Mouse (Mus musculus) liver, embryonic 14.5 days (tissue): ENCODE results near the gene Rnf5. TPM values are rescaled to one million over a fixed set of nuclear protein-coding genes. Genes with fewer than 3 reads are reported as not detected.
A peak's percentile ranks its signal among the peaks of the same experiment; 100 is the strongest.

Source experiments
- ATAC-seq: fragments of 200-750 bp; cut with Nextera tagmentation; 2 replicates; pipeline ENCODE4 v1.8.0; 2017; ENCODE audit warnings: moderate number of reproducible peaks, mild to moderate bottlenecking, moderate library complexity; ENCODE audit not compliant: insufficient read depth
- DNase-seq, 3 experiments: peaks; one replicate each; pipeline ENCODE4 v3.0.0-alpha.2; 2012 to 2013; ENCODE audit warnings: low read depth in 3 of 3, low spot score in 3 of 3
- H3K27ac ChIP-seq: fragments of 300-500 bp; sonication (generic); 2 replicates; pipeline ENCODE4 v1.5.1; 2014; ENCODE audit warnings: moderate library complexity, mild to moderate bottlenecking, control low read depth, inconsistent platforms
- H3K27me3 ChIP-seq: fragments of 300-500 bp; sonication (generic); 2 replicates; pipeline ENCODE4 v1.6.1; 2014; ENCODE audit warnings: mild to moderate bottlenecking, low read length, moderate library complexity; ENCODE audit not compliant: control insufficient read depth, insufficient read depth
- H3K36me3 ChIP-seq: fragments of 300-500 bp; sonication (generic); replicated peaks from 2 replicates; pipeline ENCODE4 v1.6.1; 2014; ENCODE audit warnings: low read depth; ENCODE audit not compliant: control insufficient read depth, insufficient read depth
- H3K4me1 ChIP-seq, 2 experiments: fragments of 200-500 bp in 1 of 2; fragments of 300-500 bp in 1 of 2; sonication (generic) in 1 of 2; replicated peaks; 2 replicates each; pipeline ENCODE4 v1.6.1; 2012 to 2014; ENCODE audit warnings: antibody characterized with exemption in 1 of 2, inconsistent platforms in 1 of 2, low read length in 1 of 2; ENCODE audit not compliant: control insufficient read depth in 2 of 2, insufficient read depth in 2 of 2
- H3K4me2 ChIP-seq: fragments of 300-500 bp; sonication (generic); 2 replicates; pipeline ENCODE4 v1.6.1; 2014; ENCODE audit warnings: low read depth, mild to moderate bottlenecking, control low read depth, moderate library complexity
- H3K4me3 ChIP-seq, 2 experiments: fragments of 200-500 bp in 1 of 2; fragments of 300-500 bp in 1 of 2; sonication (generic) in 1 of 2; 2 replicates each; pipeline ENCODE4 v1.5.1; 2012 to 2014; ENCODE audit warnings: low read depth in 2 of 2, low read length in 2 of 2, mild to moderate bottlenecking in 2 of 2, control low read depth in 1 of 2, inconsistent platforms in 1 of 2, moderate library complexity in 1 of 2; ENCODE audit not compliant: insufficient read depth in 1 of 2
- H3K9ac ChIP-seq: fragments of 300-500 bp; sonication (generic); replicated peaks from 2 replicates; pipeline ENCODE4 v1.6.1; 2014; ENCODE audit warnings: mild to moderate bottlenecking, control low read depth, moderate library complexity
- H3K9me3 ChIP-seq: fragments of 300-500 bp; sonication (generic); 2 replicates; pipeline ENCODE4 v1.6.1; 2016; ENCODE audit warnings: low read length, mixed read lengths; ENCODE audit not compliant: control insufficient read depth
- CTCF ChIP-seq: IDR thresholded peaks from 2 replicates; pipeline ENCODE4 v1.5.1; 2016; ENCODE audit warnings: antibody characterized with exemption, low read depth, control low read depth
- EP300 ChIP-seq: IDR thresholded peaks from 2 replicates; pipeline ENCODE4 v1.6.1; 2016; ENCODE audit warnings: antibody characterized with exemption, low read depth
- WGBS: fragments of 180-500 bp; shearing (Covaris S2); extraction: QIAGEN DNeasy Blood & Tissue Kit; methylation state at CpG from one replicate; pipeline ENCODE4 v1.1.7; 2014; ENCODE audit not compliant: insufficient replicate concordance; 5-methylcytosine and 5-hydroxymethylcytosine counted together
- polyA plus RNA-seq, 2 experiments: library from polyadenylated mRNA; depleted of rRNA in 1 of 2; stranded (reverse) in 1 of 2; unstranded in 1 of 2; fragments of >200 nt; fragmentation: Nextera tagmentation in 1 of 2; extraction: Ambion mirVana in 1 of 2; gene quantifications; 2 replicates each; pipeline versions ENCODE4 v1.2.1 to v1.2.3; 2012 to 2014

Gene Rnf5
- polyA plus RNA-seq, 2 experiments: 51.5 to 59.6 TPM

DNA sequence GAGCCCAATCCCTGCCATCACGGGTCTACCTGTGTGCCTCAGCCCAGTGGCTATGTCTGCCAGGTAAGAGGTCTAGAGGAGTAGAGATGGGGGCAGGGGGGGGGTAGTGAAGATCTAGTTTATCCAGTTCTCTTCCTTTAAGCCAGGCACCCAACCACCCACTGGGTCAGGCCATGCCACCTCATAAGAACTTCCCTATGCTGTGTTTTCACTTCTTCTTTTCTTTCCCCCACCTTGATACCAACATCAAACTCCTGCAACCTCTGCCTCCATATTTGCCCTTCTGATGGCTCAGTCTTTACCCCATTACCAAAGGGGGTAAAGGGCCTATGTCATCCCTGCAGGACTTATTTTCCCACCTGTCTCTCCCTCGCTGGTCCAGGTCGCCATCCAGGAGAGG is 25.4 kb downstream of the Rnf5 start:
- DNase-seq (no peak), ATAC-seq (no peak)
- no peak overlapping the region for H3K27ac ChIP-seq
- no peak for TF ChIP-seq CTCF
- no peak for TF ChIP-seq EP300
- no peak overlapping the region for H3K4me2 ChIP-seq
- H3K9ac ChIP-seq: no peak overlapping the region
- H3K4me1 ChIP-seq: no peaks in the 10 kb centered on the region
- WGBS: 67% methylated on average over 3 of the region's 3 CpGs
- no peaks in the 10 kb centered on the region for H3K9me3 ChIP-seq
- H3K4me3 ChIP-seq: no peak overlapping the region
- H3K27me3 ChIP-seq: no peaks in the 10 kb centered on the region
- H3K36me3 ChIP-seq: no peaks in the 10 kb centered on the region

DNA sequence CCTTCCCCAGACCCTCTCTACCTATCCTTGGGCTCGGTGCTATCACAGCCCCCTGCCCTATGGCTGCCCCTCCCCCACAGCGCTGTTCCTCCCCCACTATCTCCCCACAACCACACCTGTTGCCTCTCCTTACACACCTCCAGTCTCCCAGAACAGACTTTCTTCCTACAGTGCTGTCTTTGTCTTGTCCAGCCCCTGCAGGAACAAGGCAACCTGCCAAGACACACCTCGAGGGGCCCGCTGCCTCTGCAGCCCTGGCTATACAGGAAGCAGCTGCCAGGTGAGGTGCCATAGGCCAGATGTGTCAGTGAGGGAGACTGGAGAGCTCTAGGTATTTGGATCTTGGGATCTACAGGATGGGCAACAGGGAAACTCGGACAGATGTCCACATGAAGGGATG is 26.9 kb downstream of the Rnf5 start:
- H3K4me2 ChIP-seq: no peak overlapping the region
- no peak overlapping the region for H3K27ac ChIP-seq
- no peak overlapping the region for H3K4me3 ChIP-seq
- no peak for ATAC-seq
- no peaks in the 10 kb centered on the region for H3K36me3 ChIP-seq
- TF ChIP-seq EP300: no peak
- TF ChIP-seq CTCF: no peak
- no peaks in the 10 kb centered on the region for H3K27me3 ChIP-seq
- DNase-seq: no peak
- WGBS: 60% methylated on average over 5 of the region's 5 CpGs
- no peaks in the 10 kb centered on the region for H3K4me1 ChIP-seq
- H3K9ac ChIP-seq: no peak overlapping the region
- H3K9me3 ChIP-seq: no peaks in the 10 kb centered on the region

DNA sequence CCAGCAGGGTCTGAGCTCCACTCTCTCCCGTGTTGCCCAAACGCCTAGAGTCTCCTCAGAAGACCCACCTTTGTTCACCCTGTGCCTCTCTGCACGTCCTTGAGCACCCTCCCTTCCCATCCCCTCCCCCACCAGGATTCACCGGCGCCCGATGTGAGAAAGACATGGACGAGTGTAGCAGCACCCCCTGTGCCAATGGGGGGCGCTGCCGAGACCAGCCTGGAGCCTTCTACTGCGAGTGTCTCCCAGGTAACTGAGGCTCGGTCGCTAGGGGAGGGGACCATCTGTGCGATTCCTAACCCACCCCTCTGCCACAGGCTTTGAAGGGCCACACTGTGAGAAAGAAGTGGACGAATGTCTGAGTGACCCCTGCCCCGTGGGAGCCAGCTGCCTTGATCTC is 31.1 kb downstream of the Rnf5 start:
- Histone ChIP-seq H3K4me1 (no peaks in the 10 kb centered on the region), H3K4me2 (no peak overlapping the region), H3K9ac (no peak overlapping the region), H3K9me3 (no peaks in the 10 kb centered on the region), H3K4me3 (no peak overlapping the region), H3K36me3 (no peaks in the 10 kb centered on the region), H3K27ac (no peak overlapping the region), H3K27me3 (no peaks in the 10 kb centered on the region; the same call in 1 of the 2 replicates)
- WGBS: 39% methylated on average over 15 of the region's 15 CpGs
- DNase-seq (no peak), ATAC-seq (no peak)
- TF ChIP-seq EP300 (no peak), CTCF (no peak)

DNA sequence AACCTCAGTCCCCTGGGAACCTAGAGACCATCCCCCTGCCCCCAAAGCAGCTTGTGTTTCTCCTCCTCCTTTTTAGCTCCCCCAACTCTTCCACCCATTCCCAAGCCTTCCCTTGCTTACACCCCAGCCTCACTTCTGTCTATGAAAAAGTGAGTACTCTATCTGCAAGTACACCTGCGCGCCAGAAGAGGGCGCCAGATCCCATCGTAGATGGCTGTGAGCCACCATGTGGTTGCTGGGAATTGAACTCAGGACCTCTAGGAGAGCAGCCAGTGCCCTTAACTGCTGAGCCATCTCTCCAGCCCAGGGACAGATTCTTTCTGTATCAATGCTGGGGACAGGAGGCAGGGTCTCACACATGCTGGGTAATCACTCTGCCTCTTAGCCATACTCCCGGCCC is 31.6 kb downstream of the Rnf5 start:
- H3K27me3 ChIP-seq: no peaks in the 10 kb centered on the region; the same call in 1 of the 2 replicates
- no peak overlapping the region for H3K4me3 ChIP-seq
- TF ChIP-seq CTCF (peak; percentile 89), EP300 (no peak)
- no peaks in the 10 kb centered on the region for H3K36me3 ChIP-seq
- no peaks in the 10 kb centered on the region for H3K9me3 ChIP-seq
- no peaks in the 10 kb centered on the region for H3K4me1 ChIP-seq
- no peak for DNase-seq
- no peak for ATAC-seq
- no peak overlapping the region for H3K4me2 ChIP-seq
- no peak overlapping the region for H3K9ac ChIP-seq
- no peak overlapping the region for H3K27ac ChIP-seq
- WGBS: 17% methylated on average over 5 of the region's 5 CpGs

DNA sequence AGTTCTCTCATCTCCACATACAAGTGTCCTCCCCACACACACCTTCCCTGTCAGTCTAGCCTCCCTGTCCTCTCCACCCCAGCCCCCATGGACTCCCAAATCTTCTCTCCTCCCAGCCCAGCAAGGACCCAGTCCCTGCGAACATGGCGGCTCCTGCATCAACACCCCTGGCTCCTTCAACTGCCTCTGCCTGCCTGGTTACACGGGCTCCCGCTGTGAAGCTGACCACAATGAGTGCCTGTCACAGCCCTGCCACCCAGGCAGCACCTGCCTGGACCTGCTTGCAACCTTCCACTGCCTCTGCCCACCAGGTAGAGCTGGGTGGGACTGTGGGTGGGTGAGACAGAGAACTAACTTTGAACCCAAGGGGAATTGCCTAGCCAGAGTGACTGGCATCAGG is 33.6 kb downstream of the Rnf5 start:
- H3K4me2 ChIP-seq: no peak overlapping the region
- H3K4me1 ChIP-seq: no peaks in the 10 kb centered on the region
- H3K36me3 ChIP-seq: no peaks in the 10 kb centered on the region
- TF ChIP-seq CTCF (no peak), EP300 (no peak)
- no peaks in the 10 kb centered on the region for H3K9me3 ChIP-seq
- H3K27ac ChIP-seq: no peak overlapping the region
- WGBS: 66% methylated on average over 4 of the region's 4 CpGs
- no peaks in the 10 kb centered on the region; the same call in 1 of the 2 replicates for H3K27me3 ChIP-seq
- no peak for ATAC-seq
- no peak for DNase-seq
- H3K9ac ChIP-seq: no peak overlapping the region
- H3K4me3 ChIP-seq: no peak overlapping the region

DNA sequence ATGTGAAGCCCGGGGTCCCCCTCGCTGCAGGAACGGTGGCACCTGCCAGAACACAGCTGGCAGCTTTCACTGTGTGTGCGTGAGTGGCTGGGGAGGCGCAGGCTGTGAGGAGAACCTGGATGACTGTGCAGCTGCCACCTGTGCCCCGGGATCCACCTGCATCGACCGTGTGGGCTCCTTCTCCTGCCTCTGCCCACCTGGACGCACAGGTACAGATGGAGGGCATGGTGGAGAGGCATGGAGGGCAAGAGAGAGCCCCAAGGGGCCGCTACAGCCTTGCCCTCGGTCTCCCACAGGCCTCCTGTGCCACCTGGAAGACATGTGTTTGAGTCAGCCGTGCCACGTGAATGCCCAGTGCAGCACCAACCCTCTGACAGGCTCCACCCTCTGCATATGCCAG is 35.1 kb downstream of the Rnf5 start:
- WGBS: 66% methylated on average over 13 of the region's 13 CpGs
- no peak for ATAC-seq
- no peaks in the 10 kb centered on the region; the same call in 1 of the 2 replicates for H3K27me3 ChIP-seq

More for the DNA sequence above, 35.1 kb downstream of the Rnf5 start:
- TF ChIP-seq CTCF (no peak), EP300 (no peak)
- no peak overlapping the region for H3K4me3 ChIP-seq
- no peak for DNase-seq
- H3K9me3 ChIP-seq: no peaks in the 10 kb centered on the region
- H3K9ac ChIP-seq: no peak overlapping the region
- H3K27ac ChIP-seq: no peak overlapping the region
- no peaks in the 10 kb centered on the region for H3K4me1 ChIP-seq
- H3K4me2 ChIP-seq: no peak overlapping the region
- H3K36me3 ChIP-seq: no peaks in the 10 kb centered on the region
